Mouse (Mus musculus) erythroid progenitor cell, adult 5-6 weeks (primary cell): Measurements from ENCODE around the gene Scn3b. TPM values are rescaled to one million over a fixed set of nuclear protein-coding genes. Genes with fewer than 3 reads are reported as not detected.

ENCODE experiments used
- ATAC-seq: replicated peaks from 2 replicates; pipeline ENCODE4 v1.8.0; 2016; ENCODE audit warnings: moderate number of reproducible peaks, mild to moderate bottlenecking, moderate TSS enrichment, inconsistent platforms; ENCODE audit not compliant: poor library complexity, low FRiP score, severe bottlenecking
- total RNA-seq, 2 experiments: library from RNA; stranded (forward) in 1 of 2; stranded (reverse) in 1 of 2; fragments of 150-400 nt in 1 of 2; fragments of 186-747, 209-891 nt in 1 of 2; gene quantifications; 2 replicates each; pipeline versions ENCODE4 v1.2.3 to v1.2.4; 2015 to 2017; ENCODE audit warnings: low replicate concordance in 2 of 2

Gene Scn3b
- total RNA-seq, 2 experiments from 2014 or later, result not detected

DNA sequence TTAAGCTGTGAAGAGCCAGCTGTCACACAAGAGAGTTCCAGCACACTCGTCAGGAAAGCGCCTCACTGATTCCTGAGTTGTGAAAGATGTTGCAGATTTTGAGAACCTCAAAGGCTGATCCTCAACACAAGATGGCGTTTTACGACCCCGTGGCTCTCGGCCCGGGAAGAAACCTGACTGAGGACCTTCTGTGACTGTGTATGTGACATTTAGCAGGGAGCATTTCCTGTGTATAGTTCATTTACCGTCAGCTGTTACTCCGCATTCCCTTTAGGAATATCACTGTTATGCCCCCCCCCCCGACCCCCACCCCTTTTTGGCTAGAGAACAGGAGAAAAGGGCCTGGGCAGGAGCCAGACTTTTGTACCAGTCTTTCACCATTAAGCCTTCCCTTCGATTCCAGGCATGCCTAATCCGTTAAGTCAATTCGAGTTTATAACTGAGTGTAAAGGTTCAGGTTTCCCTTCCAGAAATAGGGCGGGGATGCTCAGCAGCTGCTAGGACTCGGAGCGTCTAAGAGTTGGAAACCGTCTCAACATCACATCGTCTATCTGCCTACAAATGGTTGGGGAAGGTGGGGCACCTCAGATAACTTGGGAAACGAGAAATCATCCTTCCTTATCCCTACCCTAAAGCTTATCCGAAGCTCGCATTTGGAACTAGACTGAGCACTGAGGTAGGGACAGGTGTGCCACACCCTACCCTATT, 823 bp upstream of the Scn3b start:
- no peak for ATAC-seq

DNA sequence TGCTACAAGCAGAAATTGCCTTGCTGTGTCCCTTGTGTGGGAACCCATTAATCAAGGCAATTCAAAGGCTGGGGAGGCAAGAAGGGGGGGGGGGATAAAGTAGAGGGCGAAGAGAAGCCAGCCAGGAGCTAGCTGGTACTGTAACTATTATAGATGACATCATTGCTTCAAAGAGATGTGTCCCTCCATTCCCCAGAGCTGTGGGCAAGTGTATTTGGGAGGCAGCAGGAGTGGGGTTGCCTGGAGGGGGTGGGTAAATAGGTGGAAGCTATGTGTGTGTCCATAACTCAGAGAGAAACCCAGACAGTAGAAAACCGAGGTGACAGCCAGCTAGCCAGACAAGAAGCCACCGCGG, 292 bp upstream of the Scn3b start:
- ATAC-seq, result no peak

DNA sequence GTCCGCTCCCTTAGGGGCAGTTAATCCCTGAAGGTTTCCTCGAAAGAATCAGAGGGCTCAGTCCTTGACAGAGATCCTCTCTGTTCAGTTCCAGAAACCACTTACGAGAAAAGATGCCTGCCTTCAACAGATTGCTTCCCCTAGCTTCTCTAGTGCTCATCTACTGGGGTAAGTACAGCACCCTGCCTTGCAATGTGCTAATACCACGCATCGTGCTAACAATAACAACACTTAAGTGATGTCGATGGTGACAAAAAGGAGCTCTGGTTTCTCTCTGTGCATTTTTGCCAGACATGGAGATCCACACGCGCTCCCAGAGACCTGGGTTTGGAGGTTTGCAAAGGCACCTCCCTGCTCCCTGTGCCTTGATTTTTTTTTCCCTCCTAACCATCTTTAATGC, 863 bp downstream of the Scn3b start:
- no peak for ATAC-seq

DNA sequence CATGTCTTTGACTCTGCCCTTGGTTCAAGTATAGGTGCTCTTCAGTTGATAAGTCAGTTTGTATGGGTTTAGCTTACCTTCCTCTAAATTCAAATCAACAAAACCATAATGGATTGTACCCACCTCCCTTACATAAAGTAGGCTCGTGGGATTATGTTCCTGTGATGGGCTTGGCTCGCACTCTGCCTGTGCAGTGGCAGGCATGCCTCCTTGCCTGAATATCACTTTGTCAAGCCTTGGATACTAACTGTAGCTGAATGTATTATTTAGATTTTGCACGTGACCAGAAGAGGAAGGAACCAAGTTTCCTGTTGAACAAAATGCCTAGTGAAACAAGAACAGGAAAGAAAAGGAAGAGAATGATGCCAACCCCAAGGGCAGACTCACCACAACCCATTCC, 2.1 kb downstream of the Scn3b start:
- no peak for ATAC-seq

DNA sequence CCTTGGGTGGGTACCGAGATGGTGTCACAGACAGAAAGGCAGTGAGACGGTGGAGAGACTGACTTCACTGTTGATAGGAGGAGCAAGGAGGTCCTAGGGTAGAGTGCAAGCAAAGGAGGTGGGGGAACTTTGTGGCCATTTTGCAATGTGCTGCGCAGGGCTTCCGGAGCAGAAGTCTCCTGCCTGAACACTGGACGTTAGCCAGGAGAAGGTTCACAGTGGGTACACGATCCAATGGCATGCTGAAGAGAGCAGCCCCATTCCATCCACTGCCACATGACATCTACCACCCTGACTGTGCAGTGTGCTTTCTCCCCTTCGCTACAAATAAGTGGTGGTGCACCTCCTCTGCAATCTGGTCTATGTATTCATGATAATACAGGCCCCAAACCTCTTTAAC, 3.8 kb downstream of the Scn3b start:
- no peak for ATAC-seq

DNA sequence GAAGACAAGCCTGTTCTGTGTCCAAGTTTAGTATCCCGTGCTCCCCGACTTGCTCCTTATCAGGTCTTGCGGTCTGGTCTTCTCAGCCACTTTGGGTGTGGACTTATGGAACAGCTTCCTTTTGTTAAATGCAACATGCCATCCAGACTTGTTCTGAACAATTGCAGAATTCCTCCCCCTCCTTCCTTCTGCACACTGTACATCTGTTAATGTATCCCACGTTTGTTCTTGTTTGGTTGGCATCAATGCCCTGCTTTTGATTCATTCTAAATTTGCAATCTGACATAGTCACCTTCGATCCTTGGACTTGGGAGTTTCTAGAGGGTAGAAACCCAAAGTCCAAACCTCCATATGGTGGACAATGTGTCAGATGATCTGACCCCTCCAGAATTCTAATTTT, 6.9 kb downstream of the Scn3b start:
- ATAC-seq, result no peak

DNA sequence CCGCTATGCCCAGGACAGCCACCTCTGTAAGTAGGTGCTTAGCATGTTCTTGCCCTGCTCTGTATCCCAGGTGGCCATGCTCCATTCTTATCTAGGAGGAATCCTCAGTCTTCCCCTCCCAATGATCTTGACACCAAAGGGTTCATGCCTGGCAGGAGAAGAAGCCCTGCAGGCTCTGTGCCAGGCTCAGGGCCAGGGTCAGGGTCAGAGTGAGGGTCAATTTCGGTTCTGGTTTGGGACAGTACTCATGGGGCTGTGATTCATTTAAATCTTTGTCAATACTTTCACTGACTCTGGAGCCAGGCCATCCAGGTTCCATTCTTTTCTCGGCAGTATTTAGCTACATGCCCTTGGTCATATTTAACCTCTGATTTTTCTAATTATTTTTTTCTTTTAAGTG, 8.7 kb downstream of the Scn3b start:
- no peak for ATAC-seq

DNA sequence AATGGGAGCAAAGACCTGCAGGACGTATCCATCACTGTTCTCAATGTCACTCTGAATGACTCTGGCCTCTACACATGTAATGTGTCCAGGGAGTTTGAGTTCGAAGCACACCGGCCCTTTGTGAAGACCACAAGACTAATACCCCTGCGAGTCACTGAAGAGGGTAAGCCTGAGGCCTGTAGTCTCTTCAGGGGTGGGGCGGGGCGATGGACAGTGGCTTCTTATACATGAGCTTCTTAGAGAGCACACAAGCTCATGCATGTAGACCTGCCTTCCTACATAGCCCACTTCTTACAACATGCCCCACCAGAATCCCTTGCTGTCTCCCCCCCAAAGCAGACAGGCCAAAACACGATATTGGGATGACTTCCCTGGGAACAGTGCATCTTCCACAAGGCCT, 10.4 kb downstream of the Scn3b start:
- ATAC-seq, result no peak

DNA sequence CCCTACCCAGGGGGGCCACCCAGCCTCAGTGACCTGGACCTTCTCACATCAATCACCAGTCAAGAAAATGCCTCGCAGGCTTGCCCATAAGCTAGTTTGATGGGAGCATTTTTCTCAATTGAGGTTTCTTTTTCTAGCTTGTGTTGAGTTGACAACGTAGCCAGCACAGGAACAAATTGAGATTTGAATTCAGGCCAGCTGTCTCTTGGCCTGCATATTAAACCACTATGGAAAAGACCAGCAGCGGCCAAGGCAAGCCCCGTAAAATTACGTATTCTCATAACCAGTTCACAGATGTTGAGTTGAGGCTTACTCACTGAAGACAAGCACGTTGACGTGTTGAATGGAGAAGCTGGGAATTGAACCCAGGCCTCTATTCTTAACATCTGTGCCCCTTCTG, 14.0 kb downstream of the Scn3b start:
- ATAC-seq, result no peak

DNA sequence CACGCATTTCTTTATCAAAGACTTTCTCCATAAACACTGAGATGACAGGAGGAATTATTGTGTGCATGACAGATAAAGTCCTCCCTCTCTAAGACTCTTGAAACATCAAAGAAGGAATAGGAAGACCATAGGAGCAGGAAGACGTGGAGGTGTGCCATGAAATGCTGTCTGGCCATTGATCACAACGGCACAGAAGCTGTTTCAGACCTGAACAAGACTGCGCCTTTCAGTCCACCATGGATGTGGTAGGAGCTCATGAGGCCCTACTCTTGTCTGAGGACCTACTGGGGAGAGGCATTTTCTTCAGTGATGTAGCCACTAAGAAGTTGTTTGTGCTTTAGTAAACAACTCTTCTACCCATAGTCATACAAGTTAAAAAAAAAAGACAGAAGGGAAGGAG, 23.5 kb downstream of the Scn3b start:
- ATAC-seq, result no peak

DNA sequence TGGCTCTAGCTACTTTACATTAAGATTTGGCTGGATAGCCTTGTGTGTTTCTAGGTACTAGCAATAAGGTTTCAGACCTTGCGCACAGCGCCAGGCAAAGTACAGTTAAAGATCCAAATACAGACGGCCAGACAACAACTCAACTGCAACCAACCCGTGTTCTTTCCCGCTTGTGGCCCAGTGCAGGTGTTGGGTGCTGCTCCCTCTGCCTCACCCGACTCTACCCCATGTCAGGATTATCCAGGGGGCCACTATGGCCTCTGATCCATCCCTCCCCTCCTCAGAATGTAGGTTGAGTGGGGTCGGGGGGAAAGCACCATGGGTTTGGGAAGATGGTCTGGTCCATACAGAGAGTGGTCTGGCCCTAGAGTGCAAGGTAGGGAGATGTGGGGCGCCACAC, 24.3 kb downstream of the Scn3b start:
- no peak for ATAC-seq

DNA sequence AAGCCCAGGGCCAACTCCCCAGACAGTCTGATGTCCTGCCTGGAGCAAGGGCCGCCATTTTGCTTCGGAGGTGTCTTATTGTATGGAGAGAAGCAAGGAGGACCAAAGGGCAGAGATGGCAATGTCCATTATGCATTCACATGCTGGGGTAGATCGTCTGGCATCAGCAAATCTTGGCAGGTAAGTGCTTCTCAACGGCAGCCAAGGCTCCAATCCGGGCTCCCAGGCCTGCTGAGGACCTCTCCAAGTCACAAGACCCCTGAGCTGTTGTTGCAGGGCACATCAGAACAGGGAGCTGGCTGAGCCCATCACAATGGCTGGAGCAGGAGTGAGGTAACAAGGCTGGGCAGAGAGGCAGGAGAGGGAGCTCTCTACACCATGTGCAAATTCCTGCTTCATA, 24.7 kb downstream of the Scn3b start:
- no peak for ATAC-seq

DNA sequence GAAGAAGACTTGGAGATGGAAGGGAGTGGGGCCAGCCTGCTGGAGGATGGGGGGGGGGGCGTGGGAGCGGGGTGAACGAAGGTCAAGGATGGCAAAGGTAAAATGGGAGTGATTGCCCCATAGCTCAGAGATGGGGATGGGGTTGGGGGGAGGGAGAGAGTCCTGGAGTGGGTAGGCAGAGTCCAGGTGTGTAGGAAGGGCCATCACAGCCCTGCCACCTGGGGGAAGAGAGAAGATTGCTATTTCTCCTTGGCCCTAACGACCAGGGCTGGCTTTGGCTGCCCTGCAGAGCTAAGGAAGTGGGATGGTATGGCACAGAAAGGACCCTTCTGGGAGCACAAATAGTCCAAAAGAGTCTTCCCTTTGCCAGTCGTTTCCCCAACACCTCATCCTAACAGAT, 25.2 kb downstream of the Scn3b start:
- ATAC-seq, result no peak

DNA sequence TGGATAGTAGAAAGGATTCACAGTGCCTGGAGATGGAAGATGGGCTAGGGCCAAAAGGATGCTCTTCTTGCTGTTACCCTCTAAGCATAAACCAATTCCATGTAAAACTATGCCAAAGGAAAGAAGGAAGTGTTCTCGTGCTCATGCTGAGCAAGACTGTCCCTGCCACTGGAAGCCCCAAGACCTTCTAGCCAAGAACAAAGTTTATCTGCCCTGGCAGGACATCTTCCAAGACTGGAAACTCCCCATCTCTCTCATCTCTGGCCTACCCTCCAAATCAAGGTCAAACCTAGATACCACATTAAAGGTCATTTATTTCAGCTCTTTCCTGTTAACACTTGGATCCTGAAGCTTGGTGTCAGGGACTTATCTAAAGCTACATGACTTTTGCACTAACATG, 25.8 kb downstream of the Scn3b start:
- no peak for ATAC-seq

DNA sequence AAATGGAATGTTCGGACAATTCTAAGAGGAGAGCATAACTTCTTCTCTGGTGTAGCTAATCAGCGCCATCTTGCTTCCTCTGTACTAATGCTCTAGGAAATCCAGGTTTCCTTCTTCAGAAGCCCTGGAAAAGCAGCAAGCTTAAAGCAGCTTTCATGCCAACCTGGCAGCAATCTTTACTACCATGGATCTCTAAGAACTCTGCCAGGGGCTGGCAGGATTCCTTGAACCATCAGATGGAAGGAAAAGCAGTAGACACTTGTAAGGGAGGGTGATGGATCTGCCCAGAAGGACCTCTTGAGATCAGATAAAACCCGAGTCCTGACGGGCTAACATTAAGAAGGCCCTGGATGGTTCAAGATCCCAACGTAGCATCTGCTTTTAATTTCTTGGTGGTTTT, 27.2 kb downstream of the Scn3b start:
- no peak for ATAC-seq

DNA sequence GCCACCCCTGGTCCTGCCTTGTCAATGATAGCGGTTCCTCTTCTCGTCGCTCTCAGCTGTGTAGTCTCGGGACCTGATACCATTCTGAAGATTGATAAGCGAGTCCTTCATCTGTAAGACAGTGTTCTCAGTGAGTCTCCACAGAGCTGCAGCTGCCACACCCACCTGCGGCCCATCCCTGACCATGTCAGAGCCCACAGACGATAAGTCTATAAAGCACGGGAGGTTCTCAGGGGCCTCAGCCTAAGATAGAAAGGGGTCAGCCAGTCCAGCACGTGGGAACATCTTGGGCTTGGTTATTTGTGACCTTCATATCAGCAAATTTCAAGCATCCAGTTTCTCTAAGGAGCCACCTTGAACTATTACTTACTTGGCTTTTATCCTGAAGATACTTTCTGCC, 29.0 kb downstream of the Scn3b start:
- ATAC-seq, result no peak

DNA sequence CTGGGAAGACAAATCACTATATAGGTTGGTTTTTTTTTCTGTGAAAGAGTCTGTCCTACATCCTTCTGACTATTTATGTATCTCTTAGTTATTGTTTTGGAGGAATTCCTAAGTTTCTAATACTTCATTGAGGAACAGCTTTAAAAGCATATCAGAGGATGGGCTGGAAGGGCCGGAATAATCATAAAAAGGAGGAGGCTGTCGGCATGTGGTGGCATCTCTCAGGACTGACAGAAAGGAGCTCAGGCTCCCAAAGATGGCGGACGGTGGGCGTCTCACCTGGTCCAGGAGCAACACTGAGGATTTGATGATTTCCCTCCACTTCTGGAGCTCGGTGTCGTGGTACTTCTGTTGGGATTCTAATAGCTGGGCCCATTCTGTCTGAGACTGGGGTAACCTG, 30.3 kb downstream of the Scn3b start:
- no peak for ATAC-seq

DNA sequence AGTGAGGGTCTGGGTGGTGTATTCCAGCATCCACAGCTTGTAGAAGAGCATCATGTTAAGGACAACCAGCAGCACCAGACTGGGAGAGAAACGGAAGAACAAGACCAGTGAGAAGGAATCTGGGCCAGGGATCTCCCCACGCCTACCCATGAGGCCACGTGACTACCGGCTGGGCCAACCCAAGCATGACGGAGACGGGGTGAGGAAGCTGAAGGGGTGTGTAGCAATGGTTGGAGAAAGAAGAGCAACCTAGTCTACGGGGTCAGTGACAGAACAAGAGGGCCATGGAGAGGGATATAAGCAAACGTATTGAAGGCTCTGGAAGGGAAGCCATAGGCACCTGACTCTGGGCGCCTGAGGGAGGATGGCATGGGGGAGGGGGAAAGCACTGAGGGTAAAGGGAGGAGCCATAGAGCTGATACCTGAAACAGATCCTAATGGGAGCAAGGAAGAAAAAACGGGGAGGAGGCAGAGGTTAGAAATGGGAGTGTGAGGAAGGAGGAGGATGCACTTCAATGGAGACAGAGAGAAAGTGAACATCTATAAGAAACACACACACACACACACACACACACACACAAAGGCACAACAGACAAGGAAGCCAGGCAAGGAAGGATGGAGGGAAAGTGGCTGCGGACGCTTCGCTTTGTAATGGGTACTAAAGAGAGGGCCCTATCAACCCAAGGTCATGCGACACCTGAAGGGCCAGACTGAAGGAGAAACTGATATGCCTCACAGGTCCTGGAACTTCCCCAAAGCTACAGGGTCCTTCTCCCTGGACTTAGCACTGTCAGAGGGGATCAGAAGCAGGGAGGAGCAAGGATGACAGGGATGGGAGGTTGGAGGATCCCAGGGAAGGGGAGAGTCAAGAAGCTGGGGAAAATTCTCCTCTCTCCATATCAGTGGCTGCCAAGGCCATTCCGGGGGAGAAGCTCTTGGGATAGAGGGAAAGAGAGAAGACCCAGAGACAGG, 31.3 kb downstream of the Scn3b start:
- no peak for ATAC-seq

DNA sequence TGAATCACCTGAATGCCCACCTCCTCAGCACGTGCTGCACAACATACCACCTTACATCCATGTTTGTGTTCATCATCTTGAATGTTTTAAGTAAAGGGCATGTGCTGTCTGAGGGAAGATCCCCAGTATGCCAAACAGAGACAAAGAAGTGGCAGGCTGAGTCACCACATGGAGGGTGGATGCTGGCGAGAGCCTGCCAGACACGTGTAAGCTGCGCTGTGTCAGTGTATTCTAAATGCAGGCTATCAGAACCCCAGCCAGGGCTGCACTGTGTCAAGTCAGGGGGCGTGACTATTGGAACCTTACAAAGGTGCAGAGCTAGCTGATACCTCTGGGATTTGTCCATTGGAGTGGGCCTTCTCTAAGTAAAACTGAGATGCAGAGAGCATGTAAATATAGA, 32.5 kb downstream of the Scn3b start:
- no peak for ATAC-seq

DNA sequence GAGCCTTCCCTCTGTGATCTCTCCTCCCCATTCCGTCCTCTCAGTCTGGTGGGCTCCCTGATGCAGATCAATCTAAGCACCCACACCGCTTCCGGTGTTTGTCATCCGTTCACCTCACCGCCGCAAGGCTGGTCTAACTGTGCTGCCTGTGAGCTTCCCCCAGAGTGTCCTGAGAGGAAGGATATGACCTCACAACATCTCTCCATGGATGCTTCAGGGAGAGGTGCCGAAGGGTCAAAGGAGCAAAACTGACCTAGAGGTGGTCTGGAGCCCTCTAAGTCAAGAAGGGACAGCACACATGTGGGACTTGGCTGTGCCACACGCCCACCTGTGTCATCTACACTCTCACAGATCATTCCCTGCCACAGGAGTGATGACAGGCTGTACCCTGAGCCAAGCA, 33.4 kb downstream of the Scn3b start:
- ATAC-seq, result no peak

DNA sequence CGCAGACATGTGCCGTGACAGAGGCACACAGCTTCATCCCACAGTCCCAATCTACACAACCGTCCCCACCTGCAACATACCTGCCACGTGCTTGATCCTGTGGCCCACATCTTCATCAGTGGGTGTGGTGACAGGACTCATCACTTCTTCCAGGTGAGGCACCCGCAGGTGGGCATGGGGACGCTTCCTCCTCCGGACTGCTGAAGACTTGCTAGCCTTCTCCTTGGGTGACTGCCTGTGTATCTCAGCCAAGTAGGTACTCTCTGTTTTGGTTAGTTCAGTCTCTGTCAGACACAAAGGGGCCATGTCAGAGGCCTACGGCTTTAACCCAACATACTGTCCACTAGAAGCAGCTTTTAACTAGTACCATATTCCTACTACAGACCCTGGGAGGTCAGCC, 35.2 kb downstream of the Scn3b start:
- no peak for ATAC-seq
